Mouse (Mus musculus) lung, postnatal 0 days (tissue): ENCODE results near the gene Dcx.

Source experiments
- CTCF ChIP-seq: IDR thresholded peaks from 2 replicates; pipeline ENCODE4 v1.5.1; 2016; ENCODE audit warnings: antibody characterized with exemption, mild to moderate bottlenecking
- EP300 ChIP-seq: IDR thresholded peaks from 2 replicates; pipeline ENCODE4 v1.6.1; 2016; ENCODE audit warnings: antibody characterized with exemption, mild to moderate bottlenecking, control low read depth

DNA sequence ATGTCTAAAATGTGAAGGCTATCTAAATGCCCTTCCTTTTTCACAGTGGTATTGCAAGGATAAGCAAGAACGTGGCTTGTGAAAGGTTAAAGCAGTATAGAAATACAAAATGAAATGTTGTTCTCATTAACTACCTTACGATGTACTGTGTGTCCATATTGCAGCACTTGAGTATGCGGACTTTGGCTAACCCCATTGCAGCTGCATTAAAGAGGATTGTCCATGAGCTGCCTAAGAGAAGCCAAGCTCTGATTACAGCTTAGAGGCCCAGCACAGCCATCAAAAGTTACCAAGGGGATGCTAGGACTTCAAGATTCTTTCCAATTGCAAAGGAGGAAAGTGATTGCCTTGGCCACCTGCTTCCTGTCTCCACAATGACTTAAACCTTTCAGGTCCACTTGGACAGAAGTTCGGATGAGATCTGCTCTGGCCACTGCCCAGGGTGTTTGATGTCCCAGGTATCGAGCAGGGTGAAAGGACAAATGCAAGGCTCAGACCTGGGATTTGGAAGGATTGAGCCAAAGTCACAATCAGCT lies 65.9 kb downstream of the Dcx start:
- TF ChIP-seq CTCF (no peak), EP300 (no peak)
